Mouse (Mus musculus): ENCODE measurements around the gene Tmem19. TPM values are rescaled to one million over a fixed set of nuclear protein-coding genes. Genes with fewer than 3 reads are reported as not detected.

Tmem19 gene
- polyA plus RNA-seq, 1 experiment from 2014 or later: 38.2 TPM

GRCm38 (mm10) chr10:115298683-115299082 lies 63.6 kb downstream of the Tmem19 start:
- peaks cover 17% of the 10 kb centered on the region for H3K36me3 ChIP-seq (ENCODE audit: control insufficient read depth, insufficient read depth, low read length)
- WGBS: 93% methylated on average over 4 of the region's 4 CpGs

GRCm38 (mm10) chr10:115297582-115297981 lies 64.7 kb downstream of the Tmem19 start:
- Histone ChIP-seq H3K4me1 (ENCODE audit: control insufficient read depth, insufficient read depth, low read length) (no peaks in the 10 kb centered on the region), H3K9me3 (replicated peaks; ENCODE audit: control insufficient read depth, low read length, poor library complexity, severe bottlenecking) (no peaks in the 10 kb centered on the region), H3K4me3 (ENCODE audit: low read depth, low read length) (no peak overlapping the region), H3K9ac (ENCODE audit: low read depth, low read length) (no peak overlapping the region), H3K27me3 (ENCODE audit: control insufficient read depth, insufficient read depth, low read depth, low read length) (no peaks in the 10 kb centered on the region), H3K4me2 (ENCODE audit: low read length) (no peak overlapping the region), H3K27ac (ENCODE audit: low read length) (no peak overlapping the region), H3K36me3 (ENCODE audit: control insufficient read depth, insufficient read depth, low read length) (peaks cover 26% of the 10 kb centered on the region)
- whole genome bisulfite sequencing: 85% methylated on average over 5 of the region's 5 CpGs
- no peak for ATAC-seq

More at GRCm38 (mm10) chr10:115298683-115299082, 63.6 kb downstream of the Tmem19 start:
- no peak overlapping the region for H3K4me2 ChIP-seq (ENCODE audit: low read length)
- H3K9ac ChIP-seq (ENCODE audit: low read depth, low read length): no peak overlapping the region
- no peaks in the 10 kb centered on the region for H3K4me1 ChIP-seq (ENCODE audit: control insufficient read depth, insufficient read depth, low read length)
- no peak overlapping the region for H3K4me3 ChIP-seq (ENCODE audit: low read depth, low read length)
- no peak for ATAC-seq
- no peaks in the 10 kb centered on the region for H3K27me3 ChIP-seq (ENCODE audit: control insufficient read depth, insufficient read depth, low read depth, low read length)
- no peaks in the 10 kb centered on the region for H3K9me3 ChIP-seq (replicated peaks; ENCODE audit: control insufficient read depth, low read length, poor library complexity, severe bottlenecking)
- no peak overlapping the region for H3K27ac ChIP-seq (ENCODE audit: low read length)

- no peaks in the 10 kb centered on the region for H3K4me1 ChIP-seq (ENCODE audit: control insufficient read depth, insufficient read depth, low read length)
- no peaks in the 10 kb centered on the region for H3K27me3 ChIP-seq (ENCODE audit: control insufficient read depth, insufficient read depth, low read depth, low read length)
- WGBS: 92% methylated on average over 9 of the region's 9 CpGs
- no peak overlapping the region for H3K4me2 ChIP-seq (ENCODE audit: low read length)
- peaks cover 33% of the 10 kb centered on the region for H3K36me3 ChIP-seq (ENCODE audit: control insufficient read depth, insufficient read depth, low read length)
- no peak overlapping the region for H3K27ac ChIP-seq (ENCODE audit: low read length)
- ATAC-seq: no peak
- H3K9me3 ChIP-seq (replicated peaks; ENCODE audit: control insufficient read depth, low read length, poor library complexity, severe bottlenecking): no peaks in the 10 kb centered on the region
- no peak overlapping the region for H3K9ac ChIP-seq (ENCODE audit: low read depth, low read length)
- H3K4me3 ChIP-seq (ENCODE audit: low read depth, low read length): no peak overlapping the region
These were observed 65.8 kb downstream of the Tmem19 start for GRCm38 (mm10) chr10:115296401-115296935.

GRCm38 (mm10) chr10:115295162-115295561 lies 67.1 kb downstream of the Tmem19 start:
- Histone ChIP-seq H3K9me3 (replicated peaks; ENCODE audit: control insufficient read depth, low read length, poor library complexity, severe bottlenecking) (no peaks in the 10 kb centered on the region), H3K36me3 (ENCODE audit: control insufficient read depth, insufficient read depth, low read length) (peaks cover 36% of the 10 kb centered on the region), H3K27ac (ENCODE audit: low read length) (no peak overlapping the region), H3K4me3 (ENCODE audit: low read depth, low read length) (no peak overlapping the region), H3K4me2 (ENCODE audit: low read length) (no peak overlapping the region), H3K27me3 (ENCODE audit: control insufficient read depth, insufficient read depth, low read depth, low read length) (no peaks in the 10 kb centered on the region), H3K4me1 (ENCODE audit: control insufficient read depth, insufficient read depth, low read length) (no peaks in the 10 kb centered on the region), H3K9ac (ENCODE audit: low read depth, low read length) (no peak overlapping the region)
- ATAC-seq: no peak
- WGBS: 96% methylated on average over 3 of the region's 3 CpGs

GRCm38 (mm10) chr10:115294715-115295114 lies 67.6 kb downstream of the Tmem19 start:
- 77% methylated on average over 7 of the region's 7 CpGs for WGBS
- peaks cover 32% of the 10 kb centered on the region for H3K36me3 ChIP-seq (ENCODE audit: control insufficient read depth, insufficient read depth, low read length)
- no peak overlapping the region for H3K27ac ChIP-seq (ENCODE audit: low read length)
- no peak overlapping the region for H3K4me3 ChIP-seq (ENCODE audit: low read depth, low read length)
- H3K9me3 ChIP-seq (replicated peaks; ENCODE audit: control insufficient read depth, low read length, poor library complexity, severe bottlenecking): no peaks in the 10 kb centered on the region
- H3K27me3 ChIP-seq (ENCODE audit: control insufficient read depth, insufficient read depth, low read depth, low read length): no peaks in the 10 kb centered on the region
- H3K4me2 ChIP-seq (ENCODE audit: low read length): no peak overlapping the region
- H3K4me1 ChIP-seq (ENCODE audit: control insufficient read depth, insufficient read depth, low read length): no peaks in the 10 kb centered on the region
- H3K9ac ChIP-seq (ENCODE audit: low read depth, low read length): no peak overlapping the region
- ATAC-seq: no peak

DNA sequence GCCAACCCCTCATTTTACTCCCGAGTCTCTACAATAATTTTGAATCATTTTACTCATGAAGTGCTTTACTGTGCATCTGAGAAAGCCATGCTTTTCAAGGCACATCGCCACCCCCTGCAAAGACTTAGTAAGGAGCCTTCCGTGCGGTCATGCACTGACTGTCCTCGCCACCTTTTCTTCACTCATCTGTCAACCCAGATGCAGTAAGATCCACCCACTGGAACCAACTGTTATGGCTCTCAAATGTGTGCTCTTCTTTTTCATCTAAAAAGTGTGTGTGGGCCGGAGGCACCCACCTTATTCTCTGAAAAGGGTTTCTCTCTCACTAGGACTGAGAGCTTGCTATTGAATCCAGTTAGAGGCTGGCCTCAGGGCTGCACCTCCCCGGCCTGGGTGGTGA lies 68.4 kb downstream of the Tmem19 start:
- H3K9me3 ChIP-seq (replicated peaks; ENCODE audit: control insufficient read depth, low read length, poor library complexity, severe bottlenecking): no peaks in the 10 kb centered on the region
- 91% methylated on average over 7 of the region's 7 CpGs for WGBS
- no peak overlapping the region for H3K4me2 ChIP-seq (ENCODE audit: low read length)
- H3K36me3 ChIP-seq (ENCODE audit: control insufficient read depth, insufficient read depth, low read length): peaks cover 29% of the 10 kb centered on the region
- no peak overlapping the region for H3K4me3 ChIP-seq (ENCODE audit: low read depth, low read length)
- H3K9ac ChIP-seq (ENCODE audit: low read depth, low read length): no peak overlapping the region
- H3K4me1 ChIP-seq (ENCODE audit: control insufficient read depth, insufficient read depth, low read length): no peaks in the 10 kb centered on the region
- H3K27me3 ChIP-seq (ENCODE audit: control insufficient read depth, insufficient read depth, low read depth, low read length): no peaks in the 10 kb centered on the region
- no peak for ATAC-seq
- no peak overlapping the region for H3K27ac ChIP-seq (ENCODE audit: low read length)

DNA sequence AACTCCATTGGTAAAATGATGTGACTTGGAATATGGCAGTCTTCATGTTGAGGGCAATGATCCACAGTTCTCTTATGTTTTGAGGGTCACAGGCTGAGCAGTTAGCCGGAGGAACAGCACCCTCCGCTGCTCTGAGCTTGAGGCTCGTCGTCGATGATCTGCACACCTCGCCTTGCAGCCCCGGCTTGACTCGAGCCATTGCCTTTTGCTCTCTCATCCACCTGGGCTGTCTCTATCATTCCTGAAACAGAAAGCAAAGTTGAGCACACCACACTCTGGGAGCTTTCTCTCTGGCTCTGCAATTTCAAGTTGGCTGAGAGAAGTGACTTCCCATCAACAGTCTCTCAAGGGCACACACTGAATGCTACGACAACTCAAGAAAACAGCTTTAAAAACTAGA lies 71.6 kb downstream of the Tmem19 start:
- no peaks in the 10 kb centered on the region for H3K27me3 ChIP-seq (ENCODE audit: control insufficient read depth, insufficient read depth, low read depth, low read length)
- no peak overlapping the region for H3K4me2 ChIP-seq (ENCODE audit: low read length)
- ATAC-seq: no peak
- no peaks in the 10 kb centered on the region for H3K9me3 ChIP-seq (replicated peaks; ENCODE audit: control insufficient read depth, low read length, poor library complexity, severe bottlenecking)
- no peak overlapping the region for H3K27ac ChIP-seq (ENCODE audit: low read length)
- no peak overlapping the region for H3K9ac ChIP-seq (ENCODE audit: low read depth, low read length)
- H3K36me3 ChIP-seq (ENCODE audit: control insufficient read depth, insufficient read depth, low read length): peaks cover 40% of the 10 kb centered on the region
- WGBS: 97% methylated on average over 9 of the region's 9 CpGs
- no peaks in the 10 kb centered on the region for H3K4me1 ChIP-seq (ENCODE audit: control insufficient read depth, insufficient read depth, low read length)
- H3K4me3 ChIP-seq (ENCODE audit: low read depth, low read length): no peak overlapping the region

Other genes starting within 250 kb of the Tmem19 start
- 8.6 and 10.2 TPM in 2 replicates for gene Tph2, start 177.5 kb downstream of the Tmem19 start, polyA plus RNA-seq (2015; fragmentation: Nextera tagmentation; extraction: Ambion mirVana)
- 31.2 and 31.5 TPM in 2 replicates for gene Tbc1d15, start 111.0 kb downstream of the Tmem19 start, polyA plus RNA-seq (2015; fragmentation: Nextera tagmentation; extraction: Ambion mirVana)
- 6.6 and 7.0 TPM in 2 replicates for gene Rab21, start 46.9 kb downstream of the Tmem19 start, polyA plus RNA-seq (2015; fragmentation: Nextera tagmentation; extraction: Ambion mirVana)
- 22.8 and 24.8 TPM in 2 replicates for gene Thap2, start 21.9 kb upstream of the Tmem19 start, polyA plus RNA-seq (2015; fragmentation: Nextera tagmentation; extraction: Ambion mirVana)
- gene Zfc3h1, start 22.5 kb upstream of the Tmem19 start, polyA plus RNA-seq (2015; fragmentation: Nextera tagmentation; extraction: Ambion mirVana): 14.3 and 17.3 TPM in 2 replicates
- gene A930009A15Rik, start 207.5 kb upstream of the Tmem19 start, polyA plus RNA-seq (2015; fragmentation: Nextera tagmentation; extraction: Ambion mirVana): 0.21 and 0.43 TPM in 2 replicates
- gene Lgr5, start 225.3 kb upstream of the Tmem19 start, polyA plus RNA-seq (2015; fragmentation: Nextera tagmentation; extraction: Ambion mirVana): 1.3 and 1.4 TPM in 2 replicates

Data from midbrain, embryonic 16.5 days (tissue).